Mouse (Mus musculus) spleen, adult 2 months (tissue): ENCODE data around the gene Ankrd27.

Experiments used
- CTCF ChIP-seq: fragments of 200-500 bp; IDR thresholded peaks from 2 replicates; pipeline ENCODE4 v1.5.1; 2011; ENCODE audit warnings: mild to moderate bottlenecking, inconsistent platforms; ENCODE audit not compliant: insufficient read depth, insufficient read length, insufficient replicate concordance; ENCODE audit errors: extremely low read depth
- POLR2A ChIP-seq: fragments of 200-500 bp; IDR thresholded peaks from 2 replicates; pipeline ENCODE4 v1.6.1; 2011; ENCODE audit warnings: low read depth, low read length, inconsistent platforms

DNA sequence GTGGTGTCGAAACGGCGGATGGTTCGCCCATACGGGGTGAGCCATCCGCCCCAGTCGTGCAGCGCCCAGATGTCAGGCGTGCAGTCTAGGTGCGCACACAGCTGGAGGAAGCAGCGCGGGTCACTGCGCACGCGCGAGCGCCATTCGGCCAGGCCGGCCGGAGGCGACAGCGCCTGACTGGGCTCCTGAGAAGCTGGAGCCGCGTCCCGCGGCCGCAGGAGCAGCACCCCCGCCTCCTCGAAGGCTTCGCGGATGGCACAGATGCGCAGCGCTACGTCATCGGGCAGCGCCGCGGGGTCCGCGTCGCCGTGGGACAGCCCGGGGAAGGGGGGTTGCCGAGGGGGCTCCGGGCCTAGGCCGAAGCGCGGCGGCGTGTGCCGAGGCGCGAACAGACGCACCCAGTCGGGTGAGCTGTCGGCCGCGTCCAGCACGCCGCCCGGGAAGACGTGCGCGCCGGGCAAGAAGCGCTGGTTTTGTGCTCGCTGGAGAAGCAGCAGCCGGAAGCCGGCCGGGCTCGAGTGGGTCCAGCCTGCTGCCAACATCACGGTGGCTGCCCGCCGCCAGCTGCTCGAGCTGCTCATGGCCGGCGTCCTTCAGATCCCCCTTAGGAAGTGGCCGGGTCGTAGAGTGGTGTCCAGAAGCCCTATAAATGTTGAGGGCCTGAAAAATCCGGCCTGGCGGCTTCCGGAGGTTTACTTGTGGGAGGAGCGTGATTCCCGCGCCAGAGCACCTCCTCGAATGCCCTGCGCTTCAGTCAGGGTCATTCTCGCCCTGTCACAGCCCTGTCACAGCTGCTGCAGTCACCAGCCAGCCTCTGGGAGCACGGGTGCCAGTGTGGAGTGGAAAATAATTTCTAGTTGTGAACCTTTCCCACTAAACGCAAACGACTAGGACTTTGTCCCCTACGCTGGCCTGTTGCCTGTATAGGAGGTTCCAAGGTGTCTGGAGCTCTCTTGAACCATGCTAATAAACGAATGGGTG, 30.5 kb upstream of the Ankrd27 start:
- peak; percentile 67 for TF ChIP-seq POLR2A
- no peak for TF ChIP-seq CTCF
